Mouse (Mus musculus) liver, adult 10 weeks (tissue): Measurements from ENCODE around the gene Adh1. TPM values are rescaled to one million over a fixed set of nuclear protein-coding genes. Genes with fewer than 3 reads are reported as not detected.

ENCODE experiments used
- polyA plus RNA-seq: library from polyadenylated mRNA; stranded (reverse); fragments of 350-450 nt; fragmentation: Illumina TruSeq; extraction: RNeasy Lipid Tissue Mini Kit (QIAGEN cat#74804); gene quantifications from one replicate; pipeline ENCODE4 v1.2.3, GENCODE M21; 2014; ENCODE audit warnings: low read depth, low replicate concordance

The Adh1 gene
- 1,165 TPM for polyA plus RNA-seq

DNA sequence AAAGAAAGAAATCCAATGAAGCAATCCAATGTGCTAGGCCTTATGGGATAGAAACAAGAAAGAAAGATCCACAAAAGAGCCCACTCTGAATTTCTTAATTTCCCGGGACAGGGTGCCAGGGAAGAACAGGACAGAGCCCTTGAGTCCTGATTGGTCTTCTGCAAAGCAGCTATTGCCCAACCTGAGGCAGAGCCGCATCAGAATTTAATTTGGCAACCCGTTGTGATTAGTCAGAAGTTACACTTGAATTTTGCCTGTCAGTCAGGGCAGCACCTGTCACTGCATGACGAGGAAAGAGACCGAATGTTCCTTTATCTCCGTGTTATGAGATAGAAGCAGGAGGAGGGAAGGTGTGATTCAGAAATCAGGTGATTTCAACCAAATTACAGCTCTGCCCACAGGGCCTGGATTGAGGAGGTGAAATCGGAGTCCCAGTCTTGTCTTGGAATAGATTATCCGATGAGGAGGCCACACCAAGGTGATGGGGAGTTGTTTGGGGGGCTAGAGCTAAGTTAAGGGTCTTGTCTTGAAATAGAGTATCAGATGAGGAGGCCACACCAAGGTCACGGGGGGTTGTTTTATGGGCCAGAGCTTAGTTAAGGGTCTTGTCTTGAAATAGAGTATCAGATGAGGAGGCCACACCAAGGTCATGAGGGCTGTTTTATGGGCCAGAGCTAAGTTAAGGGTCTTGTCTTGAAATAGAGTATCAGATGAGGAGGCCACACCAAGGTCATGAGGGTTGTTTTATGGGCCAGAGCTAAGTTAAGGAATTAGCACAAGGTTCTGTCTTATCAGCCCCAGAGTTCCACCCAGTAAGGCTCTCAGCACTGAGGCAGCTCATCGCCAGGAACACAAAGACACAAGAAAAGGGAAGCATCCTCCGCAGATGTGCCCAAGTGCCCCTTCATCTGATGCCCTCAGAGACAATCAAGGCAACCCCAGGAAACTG is at the start of gene Adh1:
Gene Adh1 (plus strand): TSS at position 271 of the 949 bp plus-strand sequence.

DNA sequence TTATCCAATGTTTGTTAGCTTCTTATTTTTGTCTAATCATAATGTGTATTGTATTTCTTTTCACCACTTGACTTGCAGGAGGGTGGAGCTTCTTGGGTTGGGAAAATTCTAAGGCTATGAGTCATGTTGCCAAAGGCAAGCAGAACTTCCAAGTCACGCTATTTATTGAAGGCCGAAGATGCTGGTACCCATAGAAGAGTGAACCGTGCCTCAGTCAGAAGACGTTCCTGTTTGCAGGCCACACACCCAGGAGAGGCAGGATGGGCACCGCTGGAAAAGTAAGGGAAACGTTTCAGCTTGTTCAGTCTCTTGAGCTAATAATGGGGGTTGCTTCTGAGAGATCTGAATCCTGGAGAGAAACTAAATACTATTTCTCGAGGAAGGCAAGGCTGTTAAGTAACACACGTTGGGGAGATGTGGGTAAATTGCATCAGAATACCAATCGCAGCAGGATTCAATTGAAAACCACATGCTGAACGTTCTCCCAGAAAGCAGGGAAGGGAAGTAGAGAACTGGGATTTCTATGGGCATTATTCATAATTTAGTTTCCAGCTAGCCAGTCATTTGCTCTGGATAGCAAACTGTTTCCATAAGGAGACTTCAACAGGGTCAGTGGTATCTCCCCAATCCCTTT is 43.0 kb upstream of the Adh1 start, which contains the start of gene Adh7:
Gene Adh7 (plus strand): TSS at position 130 of the 634 bp plus-strand sequence.

GRCm38 (mm10) chr3:138312965-138313364 is 52.2 kb downstream of the Adh1 start, which contains the start of gene Adh6a:
Gene Adh6a, plus strand, starts transcription at chr3:138313286.

Other genes with a start within 250 kb of the Adh1 start
- not detected for gene 1110002E22Rik, start 195.9 kb upstream of the Adh1 start, polyA plus RNA-seq
- gene Gm5105, start 193.6 kb upstream of the Adh1 start, polyA plus RNA-seq, result not detected
- 5.7 TPM for gene Trmt10a, start 117.5 kb upstream of the Adh1 start, polyA plus RNA-seq
- gene Mttp, start 116.0 kb upstream of the Adh1 start, polyA plus RNA-seq, result 196 TPM
- gene 4930579F01Rik, start 67.2 kb upstream of the Adh1 start, polyA plus RNA-seq, result not detected
- 3.2 TPM for gene Adh7, start 43.2 kb upstream of the Adh1 start, polyA plus RNA-seq
- gene Adh6a, start 52.3 kb downstream of the Adh1 start, polyA plus RNA-seq, result not detected
- gene Adh6b, start 80.8 kb downstream of the Adh1 start, polyA plus RNA-seq, result not detected
- 279 TPM for gene Adh4, start 154.5 kb downstream of the Adh1 start, polyA plus RNA-seq
- gene Adh5, start 182.1 kb downstream of the Adh1 start, polyA plus RNA-seq, result 467 TPM
- 32.9 TPM for gene Metap1, start 228.5 kb downstream of the Adh1 start, polyA plus RNA-seq